Mouse (Mus musculus): Measurements from ENCODE around the gene Pcyt1a. TPM values are rescaled to one million over a fixed set of nuclear protein-coding genes. Genes with fewer than 3 reads are reported as not detected.
"Not testable (repeated sequence)": the region's sequence is repeated elsewhere in the genome, so short reads cannot be mapped to it uniquely, and the experiment has no call there.

Pcyt1a gene
- total RNA-seq, 4 experiments from 2014 or later: 33.8 to 40.1 (median 35.6) TPM

DNA sequence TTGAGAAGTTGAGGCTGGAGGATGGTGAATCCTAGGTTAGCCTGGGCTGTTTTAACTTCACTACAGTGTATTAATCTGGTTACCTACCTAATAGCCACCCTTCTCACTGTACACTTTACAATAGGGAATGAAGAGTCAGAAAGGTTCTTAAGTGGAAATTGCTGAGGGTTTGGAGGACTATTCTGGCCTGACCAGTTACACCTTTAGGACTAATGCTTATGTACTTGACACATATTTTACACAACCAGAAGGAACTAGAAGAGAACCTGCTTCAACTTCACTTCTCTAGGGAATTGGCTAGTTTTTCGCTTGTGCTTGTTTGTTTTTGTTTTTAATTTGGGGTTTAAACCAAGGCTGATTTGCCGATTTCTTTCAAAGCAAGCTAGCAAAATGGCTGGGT lies 2.4 kb downstream of the Pcyt1a start:
- DNase-seq (ENCODE audit: low spot score in 2 of 2): no peak

DNA sequence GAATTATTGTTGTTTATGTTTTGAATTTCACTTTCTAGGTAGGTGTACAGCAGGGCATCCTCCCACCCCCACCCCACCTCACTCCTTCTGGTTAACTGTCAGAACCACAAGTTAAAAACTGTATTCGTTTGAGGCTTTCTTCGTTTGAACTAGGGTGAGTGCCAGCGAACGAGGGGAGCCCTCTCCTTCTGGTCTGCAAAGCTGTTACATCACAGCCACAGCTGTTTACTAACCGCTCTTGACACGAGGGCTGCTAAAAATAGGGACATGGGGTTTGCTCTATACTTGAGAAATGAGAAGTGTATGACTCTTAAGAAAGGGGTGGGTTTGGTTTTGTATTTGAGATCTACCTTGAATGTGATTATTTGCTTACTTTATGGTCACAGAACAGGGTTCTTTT lies 3.3 kb downstream of the Pcyt1a start:
- no peak for DNase-seq (ENCODE audit: low spot score in 2 of 2)

DNA sequence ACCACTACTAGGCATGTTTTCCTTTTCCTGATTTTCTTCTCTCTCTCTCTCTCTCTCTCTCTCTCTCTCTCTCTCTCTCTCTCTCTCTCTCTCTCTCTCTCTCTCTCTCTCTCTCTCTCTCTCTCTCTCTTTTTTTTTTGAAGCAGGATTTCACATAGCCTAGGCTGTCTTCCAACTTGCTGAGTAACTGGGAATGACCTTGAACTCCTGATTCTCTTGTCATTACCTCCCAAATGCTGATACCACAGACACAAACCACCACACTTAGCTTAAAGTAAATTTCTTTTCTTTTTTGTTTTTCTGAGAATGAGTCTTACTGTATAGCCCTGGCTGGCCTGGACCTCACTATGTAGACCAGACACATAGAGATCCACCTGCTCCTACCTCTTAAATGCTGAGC lies 4.0 kb downstream of the Pcyt1a start:
- DNase-seq (ENCODE audit: low spot score in 2 of 2): no peak

DNA sequence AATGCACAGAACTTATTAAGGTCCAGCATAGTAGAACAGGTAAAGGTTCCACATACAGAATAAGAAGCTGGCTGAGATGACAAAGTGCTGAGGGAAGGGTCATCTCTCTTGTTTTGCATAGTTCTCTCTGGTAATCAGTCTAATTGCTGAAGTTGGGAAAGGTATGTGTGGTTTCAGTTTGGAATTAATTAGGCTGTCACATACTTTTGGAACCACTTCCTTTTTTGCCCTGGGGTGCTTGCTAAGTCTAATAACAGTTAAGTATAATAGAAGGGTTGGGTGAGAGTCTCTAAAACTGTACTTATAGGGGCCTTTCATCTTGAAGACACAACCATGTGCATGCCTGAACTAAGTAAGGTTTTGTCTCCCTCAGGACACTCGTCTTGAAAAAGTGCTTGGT lies 5.9 kb downstream of the Pcyt1a start:
- no peak for DNase-seq (ENCODE audit: low spot score in 2 of 2)

DNA sequence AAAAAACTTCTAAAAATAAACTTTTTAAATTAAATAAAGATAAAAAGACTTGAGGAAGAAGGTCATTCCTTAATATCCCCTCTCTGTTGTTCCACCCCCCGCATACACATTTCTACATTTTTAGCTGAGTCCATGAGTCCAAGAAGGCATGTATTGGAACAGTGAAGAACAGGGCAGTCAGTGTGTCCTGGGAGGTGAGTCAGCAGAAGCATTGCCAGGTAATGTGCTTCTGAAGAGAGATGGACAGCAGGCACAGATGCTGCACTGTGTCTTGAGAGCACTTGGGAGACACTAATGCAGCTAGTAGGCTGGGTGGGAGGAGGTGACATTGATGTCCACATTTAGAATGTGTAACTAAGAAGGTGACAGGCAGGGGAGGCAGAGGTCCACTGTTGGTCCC lies 6.5 kb downstream of the Pcyt1a start:
- DNase-seq (ENCODE audit: low spot score in 2 of 2): no peak

DNA sequence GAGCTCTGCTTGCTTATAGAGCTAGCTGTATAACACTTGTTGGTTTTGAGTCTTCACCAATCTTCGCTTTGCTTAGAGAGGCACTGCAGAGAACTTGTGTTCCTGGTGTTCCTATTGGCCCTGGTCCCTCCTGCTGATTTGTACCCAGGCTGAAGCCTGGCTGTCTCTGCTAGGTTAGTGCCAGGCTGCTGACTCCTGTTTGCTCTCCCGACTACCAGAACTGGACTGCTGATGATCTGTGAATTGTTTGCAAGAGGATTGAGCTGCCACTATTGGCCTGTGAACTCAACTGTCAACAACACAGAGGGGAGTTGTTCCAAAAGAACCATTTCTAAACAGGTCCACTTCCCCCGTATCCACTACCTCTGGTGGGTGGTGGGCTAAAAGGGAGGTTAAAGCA lies 10.7 kb downstream of the Pcyt1a start:
- no peak for DNase-seq (ENCODE audit: low spot score in 2 of 2)

DNA sequence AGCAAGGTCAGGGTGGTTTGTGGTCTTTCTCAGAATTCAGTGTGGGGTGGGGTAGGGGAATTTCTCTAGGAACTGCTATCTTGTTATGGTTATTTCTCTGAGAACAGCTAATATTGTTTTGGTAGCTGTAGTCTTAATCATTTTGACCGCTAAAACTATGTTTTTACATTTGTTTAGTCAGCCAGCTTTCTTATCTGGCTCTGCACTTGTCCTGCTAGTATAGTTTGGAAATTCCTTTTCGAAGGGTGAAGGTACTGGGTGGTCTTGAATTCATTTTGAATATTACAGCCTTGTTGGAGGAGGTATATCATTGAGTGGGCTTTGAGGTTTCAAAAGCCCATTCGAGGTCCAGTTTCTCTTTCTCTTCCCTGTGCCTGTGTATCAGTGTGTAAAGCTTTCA lies 13.9 kb downstream of the Pcyt1a start:
- DNase-seq (ENCODE audit: low spot score in 2 of 2): not testable (repeated sequence)

DNA sequence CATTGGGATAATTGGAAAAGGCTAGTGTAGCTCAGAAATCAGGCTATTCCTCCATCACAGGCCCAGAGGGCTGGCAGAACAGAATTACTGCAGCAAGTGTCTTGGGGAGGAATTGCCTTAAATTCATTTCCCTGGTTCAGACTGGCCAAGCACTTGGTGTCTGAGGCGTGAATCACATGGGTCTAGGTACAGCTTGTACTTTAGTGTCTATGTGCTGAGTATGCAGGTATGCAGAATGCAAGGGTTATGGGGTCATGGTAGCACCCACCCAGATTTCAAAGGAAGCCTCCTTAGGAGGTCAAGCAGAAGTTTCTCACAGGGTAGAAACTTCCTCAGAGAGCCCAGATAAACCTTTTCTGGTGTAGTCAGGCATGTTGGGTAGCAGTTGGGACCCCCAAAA lies 14.8 kb downstream of the Pcyt1a start:
- DNase-seq (ENCODE audit: low spot score in 2 of 2): no peak

DNA sequence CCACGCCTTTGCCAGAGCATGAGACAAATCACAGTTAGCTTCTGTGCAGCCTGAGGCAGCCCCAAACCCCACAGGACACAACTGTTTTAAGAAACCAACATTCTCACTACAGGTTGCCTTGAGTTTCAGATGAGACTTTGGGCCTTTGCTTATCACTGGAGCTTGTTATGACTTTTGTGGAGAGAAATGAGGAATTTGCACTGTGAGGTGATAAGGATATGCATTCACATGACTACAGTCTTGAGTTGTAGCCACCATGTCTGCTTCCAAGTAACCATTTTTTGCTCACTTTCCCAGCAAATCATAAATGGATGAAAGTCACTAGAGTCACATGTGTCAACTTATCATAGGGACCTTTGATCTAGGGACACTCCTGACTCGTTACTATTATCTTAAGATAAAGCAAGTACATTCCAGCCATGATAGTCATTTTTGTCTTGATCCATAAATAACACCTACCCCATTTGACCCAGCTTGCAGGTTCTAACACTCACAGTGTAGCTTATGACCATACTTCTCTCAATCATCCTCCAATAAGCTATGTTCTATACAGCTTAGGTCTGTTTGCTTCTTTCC lies 15.9 kb downstream of the Pcyt1a start:
- no peak for DNase-seq (ENCODE audit: low spot score in 2 of 2)

DNA sequence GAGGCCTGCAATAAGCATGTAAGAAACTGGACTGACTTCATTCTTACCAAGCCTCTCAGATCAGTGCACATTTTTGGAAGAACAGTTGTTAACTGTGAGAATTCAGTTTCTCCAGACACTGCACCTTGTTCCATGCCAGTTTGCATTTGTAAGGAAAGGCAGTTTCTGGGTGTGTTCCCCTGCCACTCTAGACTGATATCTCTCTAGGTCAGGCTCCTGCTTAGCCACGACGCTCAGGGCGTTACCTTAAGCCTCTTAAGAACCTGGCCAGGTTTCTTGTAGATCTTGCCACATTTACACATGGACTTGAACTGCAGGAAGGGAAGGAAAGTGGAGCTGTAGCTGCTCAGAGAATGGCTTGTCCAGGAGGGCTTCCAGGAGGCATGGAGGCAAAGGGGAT lies 18.9 kb downstream of the Pcyt1a start:
- DNase-seq (ENCODE audit: low spot score in 2 of 2): no peak

DNA sequence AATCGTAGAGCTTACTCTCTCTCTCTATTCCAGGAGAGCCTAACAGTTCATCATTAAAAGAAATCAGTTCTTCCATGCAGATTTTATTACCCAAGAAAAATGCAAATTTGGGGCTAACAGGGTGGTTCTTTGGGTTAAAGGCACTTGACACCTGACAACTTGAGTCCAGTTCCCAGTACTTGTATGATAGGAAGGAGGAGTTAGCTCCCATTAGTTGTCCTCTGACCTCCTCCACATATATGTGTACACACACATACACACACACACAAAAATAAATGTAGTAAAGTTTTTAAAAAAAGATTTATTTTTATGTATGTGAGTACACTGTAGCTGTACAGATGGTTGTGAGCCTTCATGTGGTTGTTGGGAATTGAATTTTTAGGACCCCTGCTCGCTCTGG lies 19.4 kb downstream of the Pcyt1a start:
- no peak for DNase-seq (ENCODE audit: low spot score in 2 of 2)

DNA sequence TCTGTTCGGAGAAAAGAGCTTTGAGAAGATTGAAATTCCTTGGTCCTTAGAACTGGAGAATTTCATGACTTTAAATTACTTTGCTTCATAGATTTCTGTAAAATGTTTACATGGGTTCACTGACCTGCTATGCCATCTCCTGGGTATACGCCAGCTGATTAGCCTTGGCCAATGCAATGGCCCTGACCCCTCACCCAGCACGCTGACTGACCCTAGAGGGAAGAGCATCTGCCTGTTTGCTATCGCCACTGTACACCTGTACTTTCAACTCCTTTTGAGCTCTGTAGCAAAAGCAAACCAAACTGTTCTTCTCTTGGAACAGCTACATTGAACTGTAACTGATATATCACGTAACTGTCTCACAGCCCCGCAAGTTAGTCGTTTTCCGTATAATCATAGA lies 22.4 kb downstream of the Pcyt1a start:
- DNase-seq (ENCODE audit: low spot score in 2 of 2): no peak

DNA sequence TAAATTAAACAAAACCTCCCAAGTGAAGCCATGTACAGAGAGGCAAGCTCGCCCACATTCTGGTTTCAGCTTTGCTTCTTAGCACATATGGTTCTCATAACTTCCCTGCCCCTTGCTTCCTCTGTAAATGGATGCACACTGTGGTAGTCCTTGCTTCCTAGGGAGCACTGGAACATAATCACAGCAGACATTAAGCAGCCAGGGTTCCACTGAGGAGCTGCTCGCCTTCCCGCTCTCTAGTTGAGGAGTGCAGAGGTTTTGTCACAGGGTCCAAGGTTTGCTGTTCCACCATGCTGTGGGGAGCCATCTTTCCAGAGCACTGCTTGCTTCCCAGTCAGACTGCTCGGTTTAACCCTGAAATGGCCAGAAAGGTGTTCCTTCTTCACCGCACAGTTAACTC lies 23.9 kb downstream of the Pcyt1a start:
- no peak for DNase-seq (ENCODE audit: low spot score in 2 of 2)

DNA sequence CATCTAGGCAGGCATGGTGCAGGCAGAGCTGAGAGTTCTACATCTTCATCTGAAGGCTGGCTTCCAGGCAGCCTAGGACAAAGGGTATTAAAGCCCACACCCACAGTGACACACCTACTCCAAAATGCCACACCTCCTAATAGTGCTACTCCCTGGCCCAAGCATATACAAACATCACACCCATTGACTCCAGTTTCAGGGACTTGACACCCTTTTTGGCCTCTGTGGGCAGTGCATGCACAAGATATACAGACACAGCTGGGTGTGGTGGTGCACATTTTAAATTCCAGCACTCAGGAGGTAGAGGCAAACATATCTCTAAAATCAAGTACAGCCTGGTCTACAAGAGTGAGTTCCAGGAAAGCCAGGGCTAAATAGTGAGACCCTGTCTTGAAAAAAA lies 25.4 kb downstream of the Pcyt1a start:
- no peak for DNase-seq (ENCODE audit: low spot score in 2 of 2)

DNA sequence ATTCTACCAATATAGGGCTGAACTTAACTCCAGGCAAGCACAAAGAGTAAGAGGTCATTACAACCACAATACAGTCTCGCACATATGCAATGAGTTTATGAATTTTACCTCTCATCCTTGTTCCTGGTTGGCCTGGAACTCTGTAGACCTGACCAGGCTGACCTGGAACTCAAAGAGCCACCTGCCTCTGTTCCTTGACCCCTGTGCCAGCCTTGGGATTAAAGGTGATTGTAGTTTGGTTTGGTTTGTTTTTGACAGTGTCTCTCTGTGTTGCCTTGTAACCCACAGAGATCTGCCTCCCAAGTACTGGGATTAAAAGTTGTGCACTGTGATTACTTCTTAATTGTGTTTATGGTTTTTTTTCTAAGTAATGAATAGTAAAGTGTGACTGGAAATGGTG lies 26.0 kb downstream of the Pcyt1a start:
- no peak for DNase-seq (ENCODE audit: low spot score in 2 of 2)

DNA sequence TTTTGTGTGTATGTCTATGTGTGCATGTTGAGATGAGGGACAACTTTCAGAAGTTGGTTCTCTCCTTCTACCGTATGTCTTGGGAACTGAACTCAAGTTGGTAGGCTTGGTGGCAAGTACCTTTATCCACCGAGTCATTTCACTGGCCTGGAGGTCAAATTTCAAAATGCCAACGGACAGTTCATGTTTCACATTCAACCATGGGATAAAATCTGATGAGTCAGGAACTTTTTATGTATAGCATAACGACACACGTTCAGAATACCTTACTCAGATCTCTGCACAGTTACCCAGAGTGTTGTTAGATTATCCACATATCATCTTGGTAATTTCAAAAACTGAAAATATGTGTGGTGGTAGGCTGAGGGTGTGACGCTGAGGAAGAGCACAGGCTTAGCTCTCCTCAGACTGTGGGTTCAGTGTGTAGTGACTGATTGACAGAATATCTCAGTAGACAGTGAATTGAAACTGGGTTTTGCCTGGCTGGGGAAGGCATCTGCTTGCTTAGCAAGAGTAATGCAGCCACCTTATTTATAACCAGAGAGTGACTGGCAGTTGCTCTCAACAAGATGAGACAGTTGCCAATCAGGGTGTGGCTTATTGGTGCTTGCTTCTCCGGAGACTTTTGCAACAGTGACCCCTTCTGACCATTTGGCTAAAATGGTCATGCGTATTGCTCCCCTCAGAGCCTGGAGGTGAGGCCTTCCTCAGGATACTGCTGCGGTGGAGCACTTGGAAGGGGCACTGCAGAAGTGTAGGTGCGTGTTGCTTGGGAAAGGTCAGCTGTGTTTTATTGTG lies 27.1 kb downstream of the Pcyt1a start:
- peak; percentile 39 to 48 for DNase-seq (ENCODE audit: low spot score in 2 of 2)

DNA sequence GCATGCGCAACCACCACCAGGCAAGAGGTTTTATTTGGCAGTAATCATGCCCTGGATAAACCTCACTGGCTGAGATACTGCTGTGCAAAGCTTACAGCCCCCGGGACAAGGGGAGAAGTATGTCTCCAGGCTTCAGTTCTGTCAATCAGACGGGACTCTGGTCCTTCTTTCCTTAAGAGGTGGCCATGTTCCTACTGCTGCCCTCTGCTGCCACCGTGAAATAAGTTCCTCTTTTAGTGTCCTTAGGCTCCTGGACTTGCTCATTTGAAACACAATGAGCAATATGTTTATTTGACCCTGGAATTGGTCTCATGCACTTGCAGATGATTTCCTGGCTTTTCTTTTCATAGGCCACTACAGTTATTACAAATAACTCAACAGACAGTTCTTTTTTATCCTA lies 29.8 kb downstream of the Pcyt1a start:
- DNase-seq (ENCODE audit: low spot score in 2 of 2): no peak

DNA sequence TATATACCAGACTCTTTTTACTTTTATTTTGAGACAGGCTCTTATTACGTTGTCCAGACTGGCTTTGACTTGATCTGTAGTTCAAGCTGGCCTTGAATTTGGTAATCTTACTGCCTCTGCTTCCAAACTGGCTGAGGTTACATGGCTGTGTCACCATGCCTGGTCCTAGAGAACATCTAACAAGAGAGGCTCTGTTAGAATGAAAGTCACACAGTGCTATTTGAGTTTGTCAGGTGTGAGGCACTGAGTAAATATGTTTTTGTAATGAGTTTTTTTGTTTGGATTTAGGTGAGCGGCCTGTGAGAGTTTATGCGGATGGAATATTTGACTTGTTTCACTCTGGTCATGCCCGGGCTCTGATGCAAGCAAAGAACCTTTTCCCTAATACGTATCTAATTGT lies 31.0 kb downstream of the Pcyt1a start:
- no peak for DNase-seq (ENCODE audit: low spot score in 2 of 2)

DNA sequence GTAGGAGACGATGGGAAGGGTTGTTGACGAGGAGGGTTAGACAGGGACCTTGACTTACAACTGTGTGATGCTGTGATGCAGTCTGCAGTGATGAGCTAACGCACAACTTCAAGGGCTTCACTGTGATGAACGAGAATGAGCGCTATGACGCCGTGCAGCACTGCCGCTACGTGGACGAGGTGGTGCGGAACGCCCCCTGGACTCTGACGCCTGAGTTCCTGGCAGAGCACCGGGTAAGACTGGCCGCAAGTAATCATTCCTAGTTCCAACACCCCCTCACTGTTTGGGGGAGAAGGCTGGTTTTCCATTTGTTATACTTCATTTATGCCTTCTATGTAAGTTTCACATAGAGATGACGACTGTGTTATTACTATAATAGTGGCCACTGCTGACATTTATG lies 32.2 kb downstream of the Pcyt1a start:
- no peak for DNase-seq (ENCODE audit: low spot score in 2 of 2)

DNA sequence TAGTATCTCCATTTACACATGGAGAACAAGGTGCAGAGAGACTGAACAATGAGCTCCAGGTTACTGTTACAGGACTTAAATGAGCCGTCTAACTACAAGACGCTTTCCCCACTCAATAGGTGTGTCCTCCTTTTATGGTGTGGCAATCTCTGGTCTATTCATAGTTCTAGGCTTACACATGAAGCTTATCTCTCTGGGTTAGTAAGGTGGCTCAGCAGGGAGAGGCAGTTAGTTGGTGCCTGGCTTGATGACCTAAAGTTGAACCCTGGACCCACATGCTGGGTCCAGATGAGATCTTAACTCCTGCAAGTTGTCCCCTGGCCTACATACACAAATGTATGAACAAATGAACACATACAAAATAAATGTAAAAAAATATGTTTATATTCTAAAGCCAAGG lies 32.7 kb downstream of the Pcyt1a start:
- DNase-seq (ENCODE audit: low spot score in 2 of 2): no peak

DNA sequence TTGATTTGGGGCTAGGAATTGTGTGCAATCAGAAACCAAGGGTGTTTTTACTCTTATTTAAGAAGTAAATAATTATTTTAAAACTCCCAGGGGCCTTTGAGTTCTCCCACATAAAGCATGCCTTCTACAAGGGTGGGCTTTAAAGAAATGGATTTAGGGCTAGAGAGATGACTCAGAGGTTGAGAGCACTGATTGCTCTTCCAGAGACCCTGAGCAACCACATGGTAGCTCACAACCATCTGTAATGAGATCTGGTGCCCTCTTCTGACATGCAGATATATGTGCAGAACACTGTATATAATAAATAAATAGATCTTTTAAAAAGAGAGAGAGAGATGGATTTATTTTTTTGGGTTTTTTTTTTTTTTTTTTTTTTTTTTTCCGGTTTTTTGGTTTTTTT lies 34.2 kb downstream of the Pcyt1a start:
- no peak for DNase-seq (ENCODE audit: low spot score in 2 of 2)

DNA sequence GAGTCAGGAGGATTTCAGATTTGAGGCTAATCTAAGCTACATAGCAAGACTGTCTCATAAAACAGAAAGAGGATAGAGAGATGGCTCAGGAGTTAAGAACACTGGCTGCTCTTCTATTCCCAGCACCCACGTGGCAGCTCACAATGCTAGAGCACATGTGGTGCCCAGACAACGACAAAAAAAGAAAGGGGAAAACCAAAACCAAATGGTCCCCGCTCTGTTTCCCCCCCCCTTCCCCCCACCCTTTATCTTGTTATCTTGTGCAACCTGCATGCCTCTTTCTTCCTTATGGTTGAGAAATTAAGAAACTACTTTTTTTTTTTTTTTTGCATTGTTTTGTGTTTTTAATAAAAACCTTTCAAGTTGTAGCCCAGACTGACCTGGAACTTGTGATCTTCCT lies 37.8 kb downstream of the Pcyt1a start:
- DNase-seq (ENCODE audit: low spot score in 2 of 2): no peak

DNA sequence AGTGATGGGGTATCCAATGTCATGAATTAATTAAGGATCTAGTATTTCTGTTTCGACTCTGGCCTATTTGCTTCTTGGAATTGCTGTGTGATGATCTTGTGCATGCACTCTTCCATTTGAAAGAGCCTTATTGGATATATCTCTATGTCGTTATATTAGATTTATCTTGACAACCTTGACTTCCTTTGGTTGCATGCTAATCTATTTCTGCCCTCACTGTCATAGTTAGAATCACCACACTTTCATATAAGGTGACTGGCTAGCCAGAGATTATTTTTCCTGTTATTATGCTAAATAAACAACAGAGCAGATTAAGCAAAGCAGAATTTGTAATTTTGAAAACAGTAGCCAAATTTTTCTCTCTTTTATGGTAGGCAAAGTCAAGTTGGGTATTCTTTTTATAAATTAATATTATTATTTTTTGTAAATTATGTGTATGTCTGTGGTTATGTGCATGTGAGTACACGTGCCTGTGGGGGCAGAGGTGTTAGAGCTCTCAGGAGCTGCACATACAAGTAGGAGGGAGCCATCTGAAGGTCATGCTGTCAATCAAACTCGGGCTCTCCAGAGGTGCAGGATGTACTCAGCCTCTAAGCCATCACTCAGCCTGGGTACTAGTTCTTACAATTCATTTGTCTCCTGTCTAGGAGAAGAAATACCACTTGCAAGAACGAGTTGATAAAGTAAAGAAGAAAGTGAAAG lies 38.8 kb downstream of the Pcyt1a start:
- no peak for DNase-seq (ENCODE audit: low spot score in 2 of 2)
